Mouse (Mus musculus): Measurements from ENCODE around the gene Tmem217. TPM values are rescaled to one million over a fixed set of nuclear protein-coding genes. Genes with fewer than 3 reads are reported as not detected.
A peak's percentile ranks its signal among the peaks of the same experiment; 100 is the strongest.

Gene Tmem217
- polyA plus RNA-seq, 1 experiment = not detected

DNA sequence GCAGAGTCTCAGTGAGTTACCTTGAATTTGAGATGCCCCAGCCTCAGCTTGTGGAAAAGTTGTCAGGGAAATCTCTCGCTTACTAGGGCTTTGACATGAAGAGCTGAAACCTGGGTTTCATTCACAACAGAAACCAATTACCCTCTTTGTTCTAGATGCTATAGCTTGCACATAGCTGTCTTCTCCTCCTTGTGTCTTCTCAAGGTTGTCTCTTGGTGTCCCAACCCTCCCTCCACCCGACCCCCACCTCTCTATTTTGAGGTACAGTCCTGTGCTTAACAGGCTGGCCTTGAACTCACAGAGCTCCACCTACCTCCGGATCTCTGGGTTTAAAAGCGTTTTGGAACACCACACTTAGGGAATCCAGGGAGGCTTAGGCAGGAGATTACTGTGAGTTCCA is 75.7 kb downstream of the Tmem217 start:
- no peaks in the 10 kb centered on the region for H3K79me2 ChIP-seq (ENCODE audit: control insufficient read depth, insufficient read depth)
- TF ChIP-seq CTCF (IDR thresholded peaks at IDR 0.05; ENCODE audit: control insufficient read depth, insufficient read depth, insufficient read length) (no peak), MAX (IDR thresholded peaks at IDR 0.05) (no peak), MYOG (IDR thresholded peaks at IDR 0.05; ENCODE audit: control insufficient read depth, extremely low read depth, insufficient read length) (no peak), MYOD1 (IDR thresholded peaks at IDR 0.05; ENCODE audit: control insufficient read depth, insufficient read length, low read depth) (no peak), USF1 (IDR thresholded peaks at IDR 0.05; ENCODE audit: low read depth) (no peak), FOSL1 (IDR thresholded peaks at IDR 0.05; ENCODE audit: insufficient read depth, low read length, poor library complexity, severe bottlenecking) (no peak)
- H3K4me3 ChIP-seq (ENCODE audit: insufficient read depth, poor library complexity, severe bottlenecking) = no peak overlapping the region
- H3K79me3 ChIP-seq (ENCODE audit: low read depth) = no peaks in the 10 kb centered on the region
- H3K36me3 ChIP-seq (ENCODE audit: control insufficient read depth, insufficient read depth) = no peaks in the 10 kb centered on the region
- no peak overlapping the region for H3ac ChIP-seq (ENCODE audit: control insufficient read depth, insufficient read length, low read depth)
- no peaks in the 10 kb centered on the region for H3K27me3 ChIP-seq (ENCODE audit: control insufficient read depth, insufficient read depth, insufficient read length)

Small RNA genes within 50 kb of the gene (microRNA-seq; reads per million reads assigned to microRNA genes)
- gene Mir7667 (ENCODE audit: borderline microRNAs expressed) = 0.44 reads per million, percentile 6 among the genes with 10 or more reads in this experiment

Other genes starting within 250 kb of the Tmem217 start
- gene Pi16, start 234.7 kb downstream of the Tmem217 start, polyA plus RNA-seq (2012; fragmentation: generic; extraction: Trizol) = 0.55 TPM
- 464 TPM for gene Mtch1, start 204.5 kb downstream of the Tmem217 start, polyA plus RNA-seq (2012; fragmentation: generic; extraction: Trizol)
- 0.19 TPM for gene Fgd2, start 191.5 kb downstream of the Tmem217 start, polyA plus RNA-seq (2012; fragmentation: generic; extraction: Trizol)
- 4.8 TPM for gene Pim1, start 61.6 kb downstream of the Tmem217 start, polyA plus RNA-seq (2012; fragmentation: generic; extraction: Trizol)
- gene Gm17657, start 2.7 kb downstream of the Tmem217 start, polyA plus RNA-seq (2012; fragmentation: generic; extraction: Trizol) = not detected
- 7.9 TPM for gene Tbc1d22b, start 2.6 kb downstream of the Tmem217 start, polyA plus RNA-seq (2012; fragmentation: generic; extraction: Trizol)
- 22.7 TPM for gene Rnf8, start 62.4 kb upstream of the Tmem217 start, polyA plus RNA-seq (2012; fragmentation: generic; extraction: Trizol)
- gene Gm28043, start 62.5 kb upstream of the Tmem217 start, polyA plus RNA-seq (2012; fragmentation: generic; extraction: Trizol) = 0.54 TPM
- gene Cmtr1, start 108.2 kb upstream of the Tmem217 start, polyA plus RNA-seq (2012; fragmentation: generic; extraction: Trizol) = 33.4 TPM
- gene Ccdc167, start 164.7 kb upstream of the Tmem217 start, polyA plus RNA-seq (2012; fragmentation: generic; extraction: Trizol) = 11.9 TPM